8 mouse cellular contexts compared by ENCODE assay signal in genomic region chr16:38562131-38562967, GRCm38 (mm10). TPM values are rescaled to one million over a fixed set of nuclear protein-coding genes. Genes with fewer than 3 reads are reported as not detected.
DNase-seq lines count a peak whose midpoint lies in the region; ATAC-seq lines count a peak whose summit lies in the region.

No protein-coding gene starts in this region.

- ATAC-seq in CD4-positive, CD25-positive, alpha-beta regulatory T cell, adult 4 months, result peak; percentile 94
- ATAC-seq in heart, embryonic 16.5 days (replicated peaks; ENCODE audit: extremely low read depth, insufficient read depth, low FRiP score), result peak; percentile 95
- peak; percentile 96 for ATAC-seq in liver, embryonic 15.5 days (ENCODE audit: insufficient read depth)
- peak; percentile 97 for ATAC-seq in neural tube, embryonic 12.5 days (ENCODE audit: low FRiP score, low read depth)

- peaks cover 9% of the 10 kb centered on the region for H3K27me3 ChIP-seq in forebrain, embryonic 10.5 days (ENCODE audit: poor library complexity, severe bottlenecking)
- peaks cover 2% of the 10 kb centered on the region; the same call in 1 of the 2 replicates for H3K27me3 ChIP-seq in heart, embryonic 16.5 days (ENCODE audit: control insufficient read depth, insufficient read depth, low read length)
- H3K27me3 ChIP-seq in liver, embryonic 15.5 days, result peaks cover 16% of the 10 kb centered on the region
- H3K27me3 ChIP-seq in neural tube, embryonic 12.5 days (replicated peaks), result 0 out of 2 replicates have a peak, but pooled peaks cover 5% of the 10 kb centered on the region

- peak overlapping the region; percentile 87 for H3K9ac ChIP-seq in heart, embryonic 16.5 days (ENCODE audit: low read length)
- peak overlapping the region; percentile 75 for H3K9ac ChIP-seq in liver, embryonic 15.5 days
- H3K9ac ChIP-seq in neural tube, embryonic 12.5 days, result peak overlapping the region; percentile 86

- 8% methylated on average over 37 of the region's 37 CpGs for WGBS in forebrain, embryonic 10.5 days
- WGBS in heart, embryonic 16.5 days, result 7% methylated on average over 37 of the region's 37 CpGs
- WGBS in liver, embryonic 15.5 days (ENCODE audit: insufficient replicate concordance), result 6% methylated on average over 37 of the region's 37 CpGs
- WGBS in neural tube, embryonic 12.5 days, result 8% methylated on average over 37 of the region's 37 CpGs

- H3K9me3 ChIP-seq in forebrain, embryonic 10.5 days, result no peaks in the 10 kb centered on the region
- no peaks in the 10 kb centered on the region for H3K9me3 ChIP-seq in heart, embryonic 16.5 days (replicated peaks; ENCODE audit: control insufficient read depth, low read length)
- no peaks in the 10 kb centered on the region for H3K9me3 ChIP-seq in liver, embryonic 15.5 days (replicated peaks)
- H3K9me3 ChIP-seq in neural tube, embryonic 12.5 days, result no peaks in the 10 kb centered on the region

- peaks cover 34% of the 10 kb centered on the region for H3K36me3 ChIP-seq in forebrain, embryonic 10.5 days (replicated peaks)
- H3K36me3 ChIP-seq in heart, embryonic 16.5 days (ENCODE audit: control insufficient read depth, insufficient read depth), result peaks cover 15% of the 10 kb centered on the region; the same call in 1 of the 2 replicates
- peaks cover 21% of the 10 kb centered on the region for H3K36me3 ChIP-seq in liver, embryonic 15.5 days (replicated peaks)
- peaks cover 17% of the 10 kb centered on the region for H3K36me3 ChIP-seq in neural tube, embryonic 12.5 days

- peak; percentile 90 for DNase-seq in c-Kit-negative CD71-positive TER-119-positive erythroid progenitor cells, embryonic 14.5 days (ENCODE audit: low read depth, low spot score)
- DNase-seq in forebrain, embryonic 10.5 days (ENCODE audit: extremely low spot score, low spot score), result peak; percentile 90
- DNase-seq in kidney, postnatal 36 days, result peak; percentile 95 to 98
- peak; percentile 89 for DNase-seq in telencephalon, adult 2 months (ENCODE audit: low read depth, low spot score)

- H3K4me1 ChIP-seq in forebrain, embryonic 10.5 days, result peaks cover 10% of the 10 kb centered on the region
- H3K4me1 ChIP-seq in heart, embryonic 16.5 days (ENCODE audit: control insufficient read depth, insufficient read depth, low read length), result peaks cover 14% of the 10 kb centered on the region
- H3K4me1 ChIP-seq in liver, embryonic 15.5 days (replicated peaks), result peaks cover 18% of the 10 kb centered on the region
- H3K4me1 ChIP-seq in neural tube, embryonic 12.5 days, result peaks cover 8% of the 10 kb centered on the region; the same call in 1 of the 2 replicates

- H3K4me2 ChIP-seq in heart, embryonic 16.5 days (ENCODE audit: low read depth, low read length), result peak overlapping the region; percentile 83
- peak overlapping the region; percentile 73 for H3K4me2 ChIP-seq in liver, embryonic 15.5 days
- peak overlapping the region; percentile 75 for H3K4me2 ChIP-seq in neural tube, embryonic 12.5 days (replicated peaks)

- H3K4me3 ChIP-seq in forebrain, embryonic 10.5 days, result peak overlapping the region; percentile 89
- H3K4me3 ChIP-seq in heart, embryonic 16.5 days (ENCODE audit: low read length), result peak overlapping the region; percentile 79
- peak overlapping the region; percentile 74 for H3K4me3 ChIP-seq in liver, embryonic 15.5 days (replicated peaks)
- H3K4me3 ChIP-seq in neural tube, embryonic 12.5 days, result peak overlapping the region; percentile 75

- H3K27ac ChIP-seq in forebrain, embryonic 10.5 days, result peak overlapping the region; percentile 92
- H3K27ac ChIP-seq in heart, embryonic 16.5 days (ENCODE audit: low read length), result peak overlapping the region; percentile 76
- H3K27ac ChIP-seq in liver, embryonic 15.5 days (replicated peaks), result peak overlapping the region; percentile 69
- no peak overlapping the region for H3K27ac ChIP-seq in neural tube, embryonic 12.5 days

RNA-seq across cellular contexts. Expression of gene Tmem39a, which starts 3.9 kb away (rescaled TPM):
- 10 to 100 TPM; 36.0 to 37.2 TPM for polyA plus RNA-seq in CD4-positive, CD25-positive, alpha-beta regulatory T cell, adult 4 months (2017; shearing (Covaris generic))
- 75.5 and 86.3 TPM in 2 replicates for polyA plus RNA-seq in forebrain, embryonic 10.5 days (2016; fragmentation: Nextera tagmentation; extraction: Ambion mirVana)
- 62.0 and 64.4 TPM in 2 replicates for polyA plus RNA-seq in heart, embryonic 16.5 days (2015; fragmentation: Nextera tagmentation; extraction: Ambion mirVana)
- 31.4 and 38.1 TPM in 2 replicates for polyA plus RNA-seq in liver, embryonic 15.5 days (2015; fragmentation: Nextera tagmentation; extraction: Ambion mirVana)
- 67.1 and 68.6 TPM in 2 replicates for polyA plus RNA-seq in neural tube, embryonic 12.5 days (2016; fragmentation: Nextera tagmentation; extraction: Ambion mirVana)

RNA-seq across cellular contexts. Expression of gene Poglut1, which starts 12.3 kb away (rescaled TPM):
- 10 to 100 TPM; 32.1 to 38.5 TPM for polyA plus RNA-seq in CD4-positive, CD25-positive, alpha-beta regulatory T cell, adult 4 months (2017; shearing (Covaris generic))
- polyA plus RNA-seq in forebrain, embryonic 10.5 days (2016; fragmentation: Nextera tagmentation; extraction: Ambion mirVana), result 69.8 and 72.2 TPM in 2 replicates
- 27.4 and 28.9 TPM in 2 replicates for polyA plus RNA-seq in heart, embryonic 16.5 days (2015; fragmentation: Nextera tagmentation; extraction: Ambion mirVana)
- polyA plus RNA-seq in liver, embryonic 15.5 days (2015; fragmentation: Nextera tagmentation; extraction: Ambion mirVana), result 7.1 and 7.6 TPM in 2 replicates
- polyA plus RNA-seq in neural tube, embryonic 12.5 days (2016; fragmentation: Nextera tagmentation; extraction: Ambion mirVana), result 70.2 and 72.9 TPM in 2 replicates

RNA-seq across cellular contexts. Expression of gene Timmdc1, which starts 39.9 kb away (rescaled TPM):
- 10 to 100 TPM; 12.0 to 18.2 TPM for polyA plus RNA-seq in CD4-positive, CD25-positive, alpha-beta regulatory T cell, adult 4 months (2017; shearing (Covaris generic))
- 33.1 and 36.7 TPM in 2 replicates for polyA plus RNA-seq in forebrain, embryonic 10.5 days (2016; fragmentation: Nextera tagmentation; extraction: Ambion mirVana)
- 35.0 and 39.6 TPM in 2 replicates for polyA plus RNA-seq in heart, embryonic 16.5 days (2015; fragmentation: Nextera tagmentation; extraction: Ambion mirVana)
- 10.2 and 12.4 TPM in 2 replicates for polyA plus RNA-seq in liver, embryonic 15.5 days (2015; fragmentation: Nextera tagmentation; extraction: Ambion mirVana)
- polyA plus RNA-seq in neural tube, embryonic 12.5 days (2016; fragmentation: Nextera tagmentation; extraction: Ambion mirVana), result 31.6 and 38.3 TPM in 2 replicates
